Mouse (Mus musculus): ENCODE data around the gene Pim3. TPM values are rescaled to one million over a fixed set of nuclear protein-coding genes. Genes with fewer than 3 reads are reported as not detected.
A peak's percentile ranks its signal among the peaks of the same experiment; 100 is the strongest.

Pim3 gene
- total RNA-seq, 1 experiment = 159 TPM

- Histone ChIP-seq H3K9me3 (ENCODE audit: control insufficient read depth, insufficient read depth, low read depth, low read length) (no peaks in the 10 kb centered on the region), H3K4me3 (ENCODE audit: insufficient read depth in 1 of 2, low read depth in 1 of 2, low read length in 2 of 2, poor library complexity in 1 of 2, severe bottlenecking in 1 of 2) (peak overlapping the region; percentile 2 to 11; a peak in 2 of 4 replicates), H3K36me3 (ENCODE audit: control insufficient read depth, insufficient read depth, low read length, poor library complexity, severe bottlenecking) (no peaks in the 10 kb centered on the region), H3K9ac (ENCODE audit: insufficient read depth, low read depth, low read length, poor library complexity, severe bottlenecking) (no peak overlapping the region), H3K4me1 (ENCODE audit: control insufficient read depth in 2 of 2, insufficient read depth in 2 of 2, low read length in 2 of 2, poor library complexity in 1 of 2) (peaks cover 0 to 14% of the 10 kb centered on the region in 2 experiments; a peak in 3 of 4 replicates), H3K27ac (ENCODE audit: insufficient read depth, low read depth, low read length, poor library complexity, severe bottlenecking) (no peak overlapping the region)
- in situ Hi-C loops (cut with MboI; ENCODE audit: low sequenced_read_pairs in 2 of 2, unreplicated experiment in 2 of 2) = no loop called here
- DNase-seq (ENCODE audit: low read depth, low spot score) = no peak
- TF ChIP-seq ZNF384 (IDR thresholded peaks at IDR 0.05; ENCODE audit: low read depth, low read length) (no peak), CHD2 (IDR thresholded peaks at IDR 0.05; ENCODE audit: low read depth, low read length) (no peak), MAFK (IDR thresholded peaks at IDR 0.05; ENCODE audit: insufficient read depth, low read depth, low read length) (peak; percentile 51; the same call in 1 of the 2 replicates), ZC3H11A (IDR thresholded peaks at IDR 0.05; ENCODE audit: borderline replicate concordance, low read depth, low read length) (no peak), HCFC1 (IDR thresholded peaks at IDR 0.05; ENCODE audit: borderline replicate concordance, insufficient read depth, low read length) (no peak)
Measured at GRCm38 (mm10) chr15:88881253-88882044, 19.5 kb downstream of the Pim3 start.

GRCm38 (mm10) chr15:88882851-88883250 is 20.9 kb downstream of the Pim3 start:
- Histone ChIP-seq H3K27ac (ENCODE audit: insufficient read depth, low read depth, low read length, poor library complexity, severe bottlenecking) (no peak overlapping the region), H3K4me3 (ENCODE audit: insufficient read depth in 1 of 2, low read depth in 1 of 2, low read length in 2 of 2, poor library complexity in 1 of 2, severe bottlenecking in 1 of 2) (no peak overlapping the region), H3K36me3 (ENCODE audit: control insufficient read depth, insufficient read depth, low read length, poor library complexity, severe bottlenecking) (no peaks in the 10 kb centered on the region), H3K4me1 (ENCODE audit: control insufficient read depth in 2 of 2, insufficient read depth in 2 of 2, low read length in 2 of 2, poor library complexity in 1 of 2) (peaks cover 0 to 14% of the 10 kb centered on the region in 2 experiments; a peak in 3 of 4 replicates), H3K9me3 (ENCODE audit: control insufficient read depth, insufficient read depth, low read depth, low read length) (no peaks in the 10 kb centered on the region), H3K9ac (ENCODE audit: insufficient read depth, low read depth, low read length, poor library complexity, severe bottlenecking) (no peak overlapping the region)
- in situ Hi-C loops (cut with MboI; ENCODE audit: low sequenced_read_pairs in 2 of 2, unreplicated experiment in 2 of 2) = no loop called here
- DNase-seq (ENCODE audit: low read depth, low spot score) = no peak
- no peak for TF ChIP-seq MAFK (IDR thresholded peaks at IDR 0.05; ENCODE audit: insufficient read depth, low read depth, low read length)
- TF ChIP-seq ZNF384 (IDR thresholded peaks at IDR 0.05; ENCODE audit: low read depth, low read length) = 0 out of 2 replicates have a peak, but pooled peaks have one; percentile 9

GRCm38 (mm10) chr15:88883342-88883741 is 21.4 kb downstream of the Pim3 start:
- no peak overlapping the region for H3K4me3 ChIP-seq (ENCODE audit: insufficient read depth in 1 of 2, low read depth in 1 of 2, low read length in 2 of 2, poor library complexity in 1 of 2, severe bottlenecking in 1 of 2)
- in situ Hi-C loops (cut with MboI; ENCODE audit: low sequenced_read_pairs in 2 of 2, unreplicated experiment in 2 of 2) = no loop called here
- H3K9me3 ChIP-seq (ENCODE audit: control insufficient read depth, insufficient read depth, low read depth, low read length) = no peaks in the 10 kb centered on the region
- no peaks in the 10 kb centered on the region for H3K36me3 ChIP-seq (ENCODE audit: control insufficient read depth, insufficient read depth, low read length, poor library complexity, severe bottlenecking)
- no peak overlapping the region for H3K9ac ChIP-seq (ENCODE audit: insufficient read depth, low read depth, low read length, poor library complexity, severe bottlenecking)
- H3K4me1 ChIP-seq (ENCODE audit: control insufficient read depth in 2 of 2, insufficient read depth in 2 of 2, low read length in 2 of 2, poor library complexity in 1 of 2) = peaks cover 0 to 14% of the 10 kb centered on the region in 2 experiments; a peak in 3 of 4 replicates
- TF ChIP-seq CHD2 (IDR thresholded peaks at IDR 0.05; ENCODE audit: low read depth, low read length) (no peak), ZNF384 (IDR thresholded peaks at IDR 0.05; ENCODE audit: low read depth, low read length) (no peak), HCFC1 (IDR thresholded peaks at IDR 0.05; ENCODE audit: borderline replicate concordance, insufficient read depth, low read length) (no peak), ZC3H11A (IDR thresholded peaks at IDR 0.05; ENCODE audit: borderline replicate concordance, low read depth, low read length) (no peak), MAFK (IDR thresholded peaks at IDR 0.05; ENCODE audit: insufficient read depth, low read depth, low read length) (no peak)
- DNase-seq (ENCODE audit: low read depth, low spot score) = no peak
- no peak overlapping the region for H3K27ac ChIP-seq (ENCODE audit: insufficient read depth, low read depth, low read length, poor library complexity, severe bottlenecking)

GRCm38 (mm10) chr15:88885376-88885775 is 23.4 kb downstream of the Pim3 start:
- Histone ChIP-seq H3K9me3 (ENCODE audit: control insufficient read depth, insufficient read depth, low read depth, low read length) (no peaks in the 10 kb centered on the region), H3K27ac (ENCODE audit: insufficient read depth, low read depth, low read length, poor library complexity, severe bottlenecking) (no peak overlapping the region)
- in situ Hi-C loops (cut with MboI; ENCODE audit: low sequenced_read_pairs in 2 of 2, unreplicated experiment in 2 of 2) = no loop called here

GRCm38 (mm10) chr15:88889032-88889431 is 27.0 kb downstream of the Pim3 start:
- H3K4me3 ChIP-seq (ENCODE audit: insufficient read depth in 1 of 2, low read depth in 1 of 2, low read length in 2 of 2, poor library complexity in 1 of 2, severe bottlenecking in 1 of 2) = no peak overlapping the region
- H3K4me1 ChIP-seq (ENCODE audit: control insufficient read depth in 2 of 2, insufficient read depth in 2 of 2, low read length in 2 of 2, poor library complexity in 1 of 2) = peaks cover 2 to 9% of the 10 kb centered on the region in 2 experiments; a peak in 2 of 4 replicates
- no peaks in the 10 kb centered on the region for H3K9me3 ChIP-seq (ENCODE audit: control insufficient read depth, insufficient read depth, low read depth, low read length)
- DNase-seq (ENCODE audit: low read depth, low spot score) = no peak
- no peaks in the 10 kb centered on the region for H3K36me3 ChIP-seq (ENCODE audit: control insufficient read depth, insufficient read depth, low read length, poor library complexity, severe bottlenecking)
- H3K27ac ChIP-seq (ENCODE audit: insufficient read depth, low read depth, low read length, poor library complexity, severe bottlenecking) = no peak overlapping the region
- TF ChIP-seq ZNF384 (IDR thresholded peaks at IDR 0.05; ENCODE audit: low read depth, low read length) = no peak
- TF ChIP-seq MAFK (IDR thresholded peaks at IDR 0.05; ENCODE audit: insufficient read depth, low read depth, low read length) = no peak
- TF ChIP-seq HCFC1 (IDR thresholded peaks at IDR 0.05; ENCODE audit: borderline replicate concordance, insufficient read depth, low read length) = no peak
- TF ChIP-seq ZC3H11A (IDR thresholded peaks at IDR 0.05; ENCODE audit: borderline replicate concordance, low read depth, low read length) = no peak
- no peak for TF ChIP-seq CHD2 (IDR thresholded peaks at IDR 0.05; ENCODE audit: low read depth, low read length)
- H3K9ac ChIP-seq (ENCODE audit: insufficient read depth, low read depth, low read length, poor library complexity, severe bottlenecking) = no peak overlapping the region
- in situ Hi-C loops (cut with MboI; ENCODE audit: low sequenced_read_pairs in 2 of 2, unreplicated experiment in 2 of 2) = no loop called here

More at GRCm38 (mm10) chr15:88885376-88885775, 23.4 kb downstream of the Pim3 start:
- DNase-seq (ENCODE audit: low read depth, low spot score) = no peak
- Histone ChIP-seq H3K4me3 (ENCODE audit: insufficient read depth in 1 of 2, low read depth in 1 of 2, low read length in 2 of 2, poor library complexity in 1 of 2, severe bottlenecking in 1 of 2) (no peak overlapping the region), H3K4me1 (ENCODE audit: control insufficient read depth in 2 of 2, insufficient read depth in 2 of 2, low read length in 2 of 2, poor library complexity in 1 of 2) (peaks cover 0 to 14% of the 10 kb centered on the region in 2 experiments; a peak in 3 of 4 replicates), H3K36me3 (ENCODE audit: control insufficient read depth, insufficient read depth, low read length, poor library complexity, severe bottlenecking) (no peaks in the 10 kb centered on the region), H3K9ac (ENCODE audit: insufficient read depth, low read depth, low read length, poor library complexity, severe bottlenecking) (no peak overlapping the region)
- no peak for TF ChIP-seq MAFK (IDR thresholded peaks at IDR 0.05; ENCODE audit: insufficient read depth, low read depth, low read length)

Measured in ES-E14 (cell line).